Mouse (Mus musculus) heart, embryonic 11.5 days (tissue): ENCODE results near the gene Rpap1. TPM values are rescaled to one million over a fixed set of nuclear protein-coding genes. Genes with fewer than 3 reads are reported as not detected.

ENCODE experiments used
- ATAC-seq: fragments of 200-750 bp; cut with Nextera tagmentation; replicated peaks from 2 replicates; pipeline ENCODE4 v1.8.0; 2017; ENCODE audit warnings: moderate library complexity; ENCODE audit not compliant: insufficient number of reproducible peaks, low FRiP score, low TSS enrichment
- H3K27ac ChIP-seq: fragments of 300-500 bp; sonication (generic); 2 replicates; pipeline ENCODE4 v1.5.1; 2014; ENCODE audit warnings: mild to moderate bottlenecking, low read depth, low read length
- H3K27me3 ChIP-seq: fragments of 300-500 bp; sonication (generic); 2 replicates; pipeline ENCODE4 v1.6.1; 2014; ENCODE audit warnings: mild to moderate bottlenecking, low read length, mixed read lengths; ENCODE audit not compliant: control insufficient read depth, insufficient read depth
- H3K36me3 ChIP-seq: fragments of 300-500 bp; sonication (generic); 2 replicates; pipeline ENCODE4 v1.6.1; 2014; ENCODE audit warnings: mild to moderate bottlenecking, low read length, moderate library complexity, mixed read lengths; ENCODE audit not compliant: control insufficient read depth, insufficient read depth
- H3K4me1 ChIP-seq: fragments of 300-500 bp; sonication (generic); 2 replicates; pipeline ENCODE4 v1.6.1; 2014; ENCODE audit warnings: low read length; ENCODE audit not compliant: control insufficient read depth, insufficient read depth
- H3K4me2 ChIP-seq: fragments of 300-500 bp; sonication (generic); 2 replicates; pipeline ENCODE4 v1.6.1; 2014; ENCODE audit warnings: mild to moderate bottlenecking, moderate library complexity
- H3K4me3 ChIP-seq: fragments of 300-500 bp; sonication (generic); 2 replicates; pipeline ENCODE4 v1.5.1; 2014; ENCODE audit warnings: low read depth, low read length
- H3K9ac ChIP-seq: fragments of 300-500 bp; sonication (generic); 2 replicates; pipeline ENCODE4 v1.6.1; 2014; ENCODE audit warnings: mild to moderate bottlenecking, low read depth, low read length, moderate library complexity
- H3K9me3 ChIP-seq: fragments of 300-500 bp; sonication (generic); replicated peaks from 2 replicates; pipeline ENCODE4 v1.6.1; 2016; ENCODE audit warnings: low read length; ENCODE audit not compliant: control insufficient read depth
- WGBS: fragments of 180-500 bp; shearing (Covaris S2); extraction: QIAGEN DNeasy Blood & Tissue Kit; methylation state at CpG from one replicate; pipeline ENCODE4 v1.1.7; 2014; ENCODE audit not compliant: insufficient replicate concordance; 5-methylcytosine and 5-hydroxymethylcytosine counted together
- polyA plus RNA-seq: library from polyadenylated mRNA; unstranded; fragments of >200 nt; fragmentation: Nextera tagmentation; extraction: Ambion mirVana; gene quantifications from 2 replicates; pipeline ENCODE4 v1.2.1, GENCODE M21; 2014

The Rpap1 gene
- polyA plus RNA-seq, 1 experiment from 2014 or later, result 16.2 TPM

- Histone ChIP-seq H3K27me3 (peaks cover 18% of the 10 kb centered on the region), H3K36me3 (no peaks in the 10 kb centered on the region), H3K4me3 (no peak overlapping the region), H3K27ac (no peak overlapping the region), H3K4me2 (no peak overlapping the region), H3K9me3 (no peaks in the 10 kb centered on the region), H3K4me1 (peaks cover 42% of the 10 kb centered on the region), H3K9ac (no peak overlapping the region)
- 46% methylated on average over 10 of the region's 10 CpGs for WGBS
- ATAC-seq, result 0 out of 2 replicates have a peak, but pooled peaks have one; percentile 7
Observed at GRCm38 (mm10) chr2:119802767-119803617, 15.7 kb upstream of the Rpap1 start.

GRCm38 (mm10) chr2:119800876-119801846, 13.8 kb upstream of the Rpap1 start:
- Histone ChIP-seq H3K9ac (no peak overlapping the region), H3K4me2 (peak overlapping the region; percentile 99), H3K27me3 (peaks cover 20% of the 10 kb centered on the region), H3K4me1 (peaks cover 42% of the 10 kb centered on the region), H3K36me3 (no peaks in the 10 kb centered on the region), H3K9me3 (no peaks in the 10 kb centered on the region), H3K4me3 (no peak overlapping the region), H3K27ac (no peak overlapping the region)
- WGBS, result 55% methylated on average over 15 of the region's 15 CpGs
- ATAC-seq, result no peak

- peak; percentile 12 for ATAC-seq
- WGBS, result under 1% methylated on average over 19 of the region's 27 CpGs
- peaks cover 37% of the 10 kb centered on the region for H3K4me1 ChIP-seq
- peak overlapping the region; percentile 79 for H3K9ac ChIP-seq
- H3K9me3 ChIP-seq, result no peaks in the 10 kb centered on the region
- peaks cover 20% of the 10 kb centered on the region for H3K27me3 ChIP-seq
- no peaks in the 10 kb centered on the region for H3K36me3 ChIP-seq
- no peak overlapping the region for H3K27ac ChIP-seq
- peak overlapping the region; percentile 99 for H3K4me2 ChIP-seq
- peak overlapping the region; percentile 73 for H3K4me3 ChIP-seq
Observed at GRCm38 (mm10) chr2:119799961-119800550, 12.7 kb upstream of the Rpap1 start.

- peaks cover 30% of the 10 kb centered on the region for H3K4me1 ChIP-seq
- H3K9me3 ChIP-seq, result no peaks in the 10 kb centered on the region
- no peaks in the 10 kb centered on the region for H3K36me3 ChIP-seq
- peak; percentile 56 for ATAC-seq
- peak overlapping the region; percentile 79 for H3K9ac ChIP-seq
- H3K27me3 ChIP-seq, result peaks cover 20% of the 10 kb centered on the region
- peak overlapping the region; percentile 99 for H3K4me2 ChIP-seq
- peak overlapping the region; percentile 73 for H3K4me3 ChIP-seq
- WGBS, result under 1% methylated on average over 51 of the region's 89 CpGs
- no peak overlapping the region for H3K27ac ChIP-seq
Observed at GRCm38 (mm10) chr2:119799181-119799960, 12.0 kb upstream of the Rpap1 start.

GRCm38 (mm10) chr2:119798246-119798927, 11.1 kb upstream of the Rpap1 start:
- Histone ChIP-seq H3K36me3 (no peaks in the 10 kb centered on the region), H3K9me3 (no peaks in the 10 kb centered on the region), H3K4me1 (peaks cover 24% of the 10 kb centered on the region), H3K27ac (peak overlapping the region; percentile 3; the same call in 1 of the 2 replicates), H3K4me3 (0 out of 2 replicates have a peak overlapping the region, but pooled peaks have one; percentile 8), H3K4me2 (peak overlapping the region; percentile 99), H3K9ac (no peak overlapping the region), H3K27me3 (peaks cover 20% of the 10 kb centered on the region)
- WGBS, result 10% methylated on average over 13 of the region's 13 CpGs
- ATAC-seq, result no peak

GRCm38 (mm10) chr2:119797279-119797783, 10.0 kb upstream of the Rpap1 start, which contains the start of gene Tyro3:
Tyro3 (plus strand) TSS chr2:119797733.
- no peaks in the 10 kb centered on the region for H3K36me3 ChIP-seq
- peak within 1 kb of the TSS; percentile 19; the same call in 1 of the 2 replicates for H3K4me2 ChIP-seq
- ATAC-seq, result no peak
- no peak within 1 kb of the TSS for H3K9ac ChIP-seq
- 56% methylated on average over 5 of the region's 5 CpGs for WGBS
- peaks cover 20% of the 10 kb centered on the region for H3K27me3 ChIP-seq
- peak within 1 kb of the TSS; percentile 3; the same call in 1 of the 2 replicates for H3K27ac ChIP-seq
- H3K4me3 ChIP-seq, result 0 out of 2 replicates have a peak within 1 kb of the TSS, but pooled peaks have one; percentile 8
- H3K4me1 ChIP-seq, result peaks cover 16% of the 10 kb centered on the region
- no peaks in the 10 kb centered on the region for H3K9me3 ChIP-seq

- Histone ChIP-seq H3K36me3 (no peaks in the 10 kb centered on the region), H3K4me3 (no peak overlapping the region), H3K4me1 (0 out of 2 replicates have a peak, but pooled peaks cover 4% of the 10 kb centered on the region), H3K9me3 (no peaks in the 10 kb centered on the region), H3K27ac (no peak overlapping the region), H3K9ac (no peak overlapping the region), H3K4me2 (no peak overlapping the region), H3K27me3 (no peaks in the 10 kb centered on the region)
- WGBS, result 73% methylated on average over 2 of the region's 2 CpGs
- no peak for ATAC-seq
Observed at GRCm38 (mm10) chr2:119789996-119790395, 2.7 kb upstream of the Rpap1 start.
